Mouse (Mus musculus) CH12.LX (cell line): Measurements from ENCODE around the gene Rab14.

ENCODE experiments used
- CTCF ChIP-seq, 2 experiments: IDR thresholded peaks in 1 of 2; conservative IDR thresholded peaks in 1 of 2; 2 replicates each; pipeline ENCODE4 v1.5.1; 2011 to 2012; ENCODE audit warnings: low read depth in 2 of 2, low read length in 2 of 2, improper control_type of control experiment in 1 of 2, inconsistent platforms in 1 of 2, mild to moderate bottlenecking in 1 of 2, moderate library complexity in 1 of 2
- E2F4 ChIP-seq: IDR thresholded peaks from 2 replicates; pipeline ENCODE4 v1.6.1; 2011; ENCODE audit warnings: low read depth, low read length, improper control_type of control experiment; ENCODE audit not compliant: insufficient replicate concordance
- EP300 ChIP-seq: IDR thresholded peaks from 2 replicates; pipeline ENCODE4 v1.6.1; 2011; ENCODE audit warnings: low read length, improper control_type of control experiment
- ETS1 ChIP-seq: conservative IDR thresholded peaks from 2 replicates; pipeline ENCODE4 v1.6.1; 2012; ENCODE audit warnings: low read depth, mild to moderate bottlenecking, inconsistent platforms, low read length, improper control_type of control experiment, moderate library complexity
- HCFC1 ChIP-seq: IDR thresholded peaks from 2 replicates; pipeline ENCODE4 v1.6.1; 2012; ENCODE audit warnings: low read depth, mild to moderate bottlenecking, inconsistent platforms, low read length, improper control_type of control experiment
- MAFK ChIP-seq: IDR thresholded peaks from 2 replicates; pipeline ENCODE4 v1.6.1; 2011; ENCODE audit warnings: low read length, improper control_type of control experiment; ENCODE audit not compliant: insufficient replicate concordance
- NELFE ChIP-seq: IDR thresholded peaks from 2 replicates; pipeline ENCODE4 v1.6.1; 2011; ENCODE audit warnings: low read depth, low read length, improper control_type of control experiment
- POLR2A ChIP-seq: IDR thresholded peaks from 2 replicates; pipeline ENCODE4 v1.6.1; 2011; ENCODE audit warnings: low read depth, mild to moderate bottlenecking, improper control_type of control experiment, low read length
- POLR2AphosphoS2 ChIP-seq: IDR thresholded peaks from 2 replicates; pipeline ENCODE4 v1.6.1; 2011; ENCODE audit warnings: low read depth, low read length, improper control_type of control experiment
- RCOR1 ChIP-seq: conservative IDR thresholded peaks from 2 replicates; pipeline ENCODE4 v1.6.1; 2012; ENCODE audit warnings: low read depth, mild to moderate bottlenecking, inconsistent platforms, low read length, improper control_type of control experiment
- SIN3A ChIP-seq: IDR thresholded peaks from 2 replicates; pipeline ENCODE4 v1.6.1; 2012; ENCODE audit warnings: low read length, improper control_type of control experiment, inconsistent platforms
- USF1 ChIP-seq: IDR thresholded peaks from 2 replicates; pipeline ENCODE4 v1.6.1; 2014; ENCODE audit warnings: low read depth, mild to moderate bottlenecking, inconsistent platforms, low read length, improper control_type of control experiment
- ZC3H11A ChIP-seq: IDR thresholded peaks from 2 replicates; pipeline ENCODE4 v1.6.1; 2012; ENCODE audit warnings: low read depth, mild to moderate bottlenecking, inconsistent platforms, low read length, improper control_type of control experiment
- ZNF384 ChIP-seq: IDR thresholded peaks from 2 replicates; pipeline ENCODE4 v1.6.1; 2012; ENCODE audit warnings: low read depth, low read length, improper control_type of control experiment, inconsistent platforms

DNA sequence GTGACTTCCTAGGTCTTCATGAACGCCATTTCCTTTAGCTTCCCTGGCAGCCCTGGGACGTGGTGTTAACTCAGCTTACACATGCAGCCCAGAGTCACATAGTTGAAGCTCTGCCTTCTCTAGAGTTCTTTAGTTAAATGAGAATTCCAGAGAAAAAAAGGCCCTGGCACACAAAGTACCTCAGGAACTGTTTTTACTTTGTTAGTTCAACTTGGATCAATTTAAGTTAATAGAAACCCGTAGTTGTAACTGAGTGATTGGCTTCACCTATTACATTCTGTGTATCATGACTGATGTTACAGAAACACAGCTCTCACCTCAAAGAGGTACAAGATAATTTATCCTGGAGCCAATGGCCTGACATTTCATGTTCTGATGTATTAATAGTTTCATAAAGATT lies 42.6 kb downstream of the Rab14 start:
- TF ChIP-seq ETS1 (no peak), POLR2A (no peak), CTCF (conservative IDR thresholded peaks at IDR 0.05 in 1 of 2, IDR thresholded peaks at IDR 0.05 in 1 of 2; ENCODE audit: low read depth in 2 of 2, low read length in 2 of 2) (no peak), ZC3H11A (no peak), RCOR1 (no peak), POLR2AphosphoS2 (no peak), HCFC1 (no peak), EP300 (no peak), USF1 (no peak), SIN3A (no peak), ZNF384 (no peak), MAFK (no peak), E2F4 (no peak), NELFE (no peak)
